Mouse (Mus musculus) CD4-positive helper T cell, adult 2 months (primary cell): ENCODE measurements around the gene Fkbp3.
A peak's percentile ranks its signal among the peaks of the same experiment; 100 is the strongest.
"Not testable (repeated sequence)": the region's sequence is repeated elsewhere in the genome, so short reads cannot be mapped to it uniquely, and the experiment has no call there.

Experiments used
- DNase-seq: peaks from one replicate; pipeline ENCODE4 v3.0.0-alpha.2; 2012; ENCODE audit warnings: low read depth, missing footprints, low spot score

The Fkbp3 gene

DNA sequence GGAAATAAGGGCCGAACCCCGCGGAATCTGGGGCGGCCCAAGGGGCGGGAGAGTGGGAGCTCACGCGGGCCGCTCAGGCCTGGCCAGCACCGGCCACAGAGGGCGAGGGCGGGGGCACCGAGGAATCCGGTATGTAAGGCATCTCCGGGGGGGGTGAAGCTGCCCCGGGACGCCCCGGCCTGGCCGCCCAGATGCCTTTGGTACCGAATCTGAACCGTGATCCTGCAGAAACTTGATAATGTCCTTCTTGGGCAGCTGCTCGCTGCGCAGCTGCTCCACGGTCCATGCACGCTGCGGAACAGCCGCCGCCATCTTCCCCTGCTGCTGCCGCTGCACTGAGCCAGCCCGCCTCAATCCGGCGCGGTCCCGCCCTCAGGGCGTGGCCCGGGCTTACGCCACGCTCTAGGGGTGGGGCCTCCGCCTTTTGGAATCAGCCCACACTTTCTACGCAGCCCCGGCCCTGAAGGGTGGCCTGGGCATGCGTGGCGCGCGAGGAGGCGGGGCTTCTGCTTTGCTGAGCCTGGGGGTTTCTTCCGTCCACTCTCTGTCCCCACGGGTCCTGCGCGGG, at the start of gene Fkbp3:
TSS of gene Fkbp3 (minus strand) at position 397 of the 568 bp plus-strand sequence.
- DNase-seq, result peak; percentile 98

DNA sequence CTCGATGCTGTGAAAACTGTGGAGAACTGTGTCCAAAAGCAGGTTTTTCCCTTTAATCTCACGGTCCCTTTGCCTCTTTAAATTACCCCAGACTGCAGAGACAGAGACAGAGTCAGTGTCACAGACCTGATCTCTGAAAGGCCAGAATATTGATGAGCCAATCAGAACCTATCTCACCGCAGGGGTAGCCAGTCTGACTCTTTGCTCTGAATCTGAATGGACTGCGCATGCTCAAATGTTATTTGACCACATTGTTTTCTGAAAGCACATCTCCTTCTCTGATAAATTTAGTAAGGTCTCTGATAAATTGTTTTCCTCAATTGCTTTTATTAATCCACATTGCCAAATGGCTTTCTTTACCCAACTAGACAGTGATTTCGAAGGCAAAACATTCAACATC, 45.6 kb upstream of the Fkbp3 start:
- DNase-seq, result no peak

GRCm38 (mm10) chr12:65118968-65119367, 45.2 kb upstream of the Fkbp3 start:
- DNase-seq, result no peak

- not testable (repeated sequence) for DNase-seq
These were observed 41.2 kb upstream of the Fkbp3 start for GRCm38 (mm10) chr12:65114978-65115377.

- no peak for DNase-seq
These were observed 40.1 kb upstream of the Fkbp3 start for GRCm38 (mm10) chr12:65113925-65114324.

- DNase-seq, result no peak
These were observed 39.0 kb upstream of the Fkbp3 start for GRCm38 (mm10) chr12:65112811-65113210.

DNA sequence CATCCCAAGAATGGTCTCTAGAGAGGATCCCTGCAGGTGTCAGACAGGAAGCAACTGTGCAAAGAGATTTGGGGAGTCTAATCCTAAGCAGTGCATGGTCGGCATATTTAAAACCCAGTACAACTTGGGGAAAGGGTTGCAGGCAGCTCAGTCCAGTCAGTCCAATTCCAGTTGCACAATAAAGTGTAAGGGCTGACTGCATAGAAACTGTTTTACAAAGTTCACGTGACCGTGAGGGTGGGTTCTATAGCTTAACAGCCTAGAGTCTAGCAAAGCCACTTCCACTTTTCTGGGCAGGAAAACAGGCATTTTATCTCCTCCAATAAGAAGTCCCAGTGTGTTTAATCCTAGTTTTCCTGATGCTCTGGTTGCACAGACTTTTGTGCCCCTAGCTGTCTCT, 37.7 kb upstream of the Fkbp3 start:
- DNase-seq, result no peak

- DNase-seq, result no peak
These were observed 34.9 kb upstream of the Fkbp3 start for GRCm38 (mm10) chr12:65108746-65109145.

DNA sequence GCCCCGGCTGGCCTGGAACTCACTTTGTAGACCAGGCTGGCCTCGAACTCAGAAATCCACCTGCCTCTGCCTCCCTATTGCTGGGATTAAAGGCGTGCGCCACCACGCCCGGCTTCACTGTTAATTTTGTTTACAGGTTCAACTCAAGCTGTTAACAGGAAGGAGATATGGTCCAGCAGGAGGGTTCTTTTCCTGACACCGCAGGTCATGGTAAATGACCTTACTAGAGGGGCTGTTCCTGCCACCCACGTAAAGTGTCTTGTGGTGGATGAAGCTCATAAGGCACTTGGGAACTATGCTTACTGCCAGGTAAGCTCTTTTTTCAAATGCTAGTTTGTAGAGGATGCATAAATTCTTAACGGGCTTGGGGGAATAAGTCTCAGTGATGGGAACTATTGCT, 3.1 kb upstream of the Fkbp3 start:
- no peak for DNase-seq

GRCm38 (mm10) chr12:65075733-65076310, 2.0 kb upstream of the Fkbp3 start:
- no peak for DNase-seq

- DNase-seq, result peak; percentile 95
These were observed 1.4 kb upstream of the Fkbp3 start, which contains the start of gene Fancm for GRCm38 (mm10) chr12:65075085-65075732. TSS of gene Fancm (plus strand) at chr12:65075603.

GRCm38 (mm10) chr12:65074651-65075050, 844 bp upstream of the Fkbp3 start:
- DNase-seq, result peak; percentile 21

DNA sequence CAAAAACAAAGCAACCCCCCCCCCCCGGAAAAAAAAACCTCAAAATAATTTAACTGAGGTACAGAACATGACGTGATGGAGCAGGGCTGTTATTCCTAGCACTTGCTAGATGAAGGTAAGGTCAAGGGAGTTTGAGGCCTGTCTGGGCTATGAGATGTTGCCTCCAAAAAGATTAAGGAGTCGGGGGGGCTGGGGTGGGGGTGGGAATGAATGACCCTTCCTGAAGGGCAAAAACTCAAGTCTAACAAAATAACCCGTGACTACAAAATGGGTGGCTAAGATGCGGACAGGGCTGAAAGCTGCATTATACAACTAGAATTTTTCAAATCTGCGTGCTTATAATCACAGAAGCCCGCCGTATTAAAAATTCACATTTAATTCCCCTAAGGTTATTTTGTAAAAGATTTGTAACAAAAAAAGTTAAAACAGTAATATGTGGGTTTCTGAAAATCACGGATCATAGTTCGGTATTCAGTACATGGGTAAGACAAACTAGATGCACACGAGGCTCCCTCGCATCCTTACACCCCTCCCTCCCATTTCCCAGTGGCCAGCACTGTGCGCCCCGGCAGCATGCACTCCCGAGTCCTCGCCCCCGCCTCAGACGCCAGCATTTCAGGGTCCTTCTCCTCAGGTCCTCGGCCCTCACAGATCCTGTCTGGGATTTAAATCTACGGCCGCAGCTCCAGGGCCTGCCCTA, 746 bp downstream of the Fkbp3 start:
- DNase-seq, result peak; percentile 21

DNA sequence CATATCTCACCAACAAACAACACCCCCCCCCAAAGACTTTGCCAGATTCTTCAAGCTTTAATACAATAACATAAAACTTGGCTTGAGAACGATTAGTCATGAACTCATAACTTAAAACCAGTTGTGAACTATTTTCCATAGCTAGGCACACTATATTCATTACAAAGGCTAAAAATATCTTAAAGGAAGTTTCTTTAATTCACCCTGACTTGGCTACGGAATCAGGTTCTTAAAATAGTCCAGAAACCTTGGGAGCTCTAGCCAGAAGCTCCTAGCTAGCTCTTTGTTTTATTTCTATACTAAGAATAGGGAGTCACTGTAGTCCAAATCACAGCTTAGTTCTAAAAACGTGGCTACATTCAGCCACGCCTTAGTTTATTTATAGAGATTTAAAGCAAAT, 5.4 kb downstream of the Fkbp3 start:
- DNase-seq, result no peak

DNA sequence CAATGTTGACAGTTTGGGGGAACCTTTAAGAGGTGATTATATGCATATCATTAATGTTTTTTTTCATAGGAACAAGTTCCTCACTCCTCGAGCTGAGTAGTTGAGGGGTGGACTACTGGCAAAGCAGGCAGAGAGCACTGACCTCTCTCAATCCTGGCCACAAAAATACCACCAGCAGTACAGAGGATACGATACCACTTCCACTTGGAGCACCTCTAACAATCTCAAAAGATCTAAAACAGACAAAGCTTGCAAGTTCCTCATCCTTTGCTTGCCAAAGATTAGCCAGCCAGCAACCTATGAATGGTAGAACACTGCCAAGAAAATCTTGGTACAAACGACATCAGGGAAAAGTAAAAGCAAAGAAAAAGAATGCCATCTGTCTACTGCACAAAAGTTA, 7.6 kb downstream of the Fkbp3 start:
- no peak for DNase-seq

DNA sequence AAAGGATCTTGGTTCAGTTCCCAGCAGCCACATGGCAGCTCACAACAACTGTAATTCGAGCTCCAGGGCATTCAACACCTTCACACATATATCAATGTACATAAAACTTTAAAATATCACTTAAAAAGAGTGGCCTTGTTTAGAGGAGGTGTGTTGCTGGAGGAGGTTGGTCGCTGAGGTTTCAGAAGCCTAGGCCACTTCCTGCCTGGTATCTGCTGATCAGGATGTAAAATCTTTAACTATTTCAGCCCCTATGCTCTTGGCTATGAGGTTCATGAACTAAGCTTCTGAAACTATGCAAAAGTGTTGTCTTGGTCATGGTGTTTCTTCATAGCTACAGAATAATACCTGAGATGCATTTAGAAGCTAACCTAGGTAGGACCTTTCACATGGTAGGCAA, 8.6 kb downstream of the Fkbp3 start:
- peak; percentile 80 for DNase-seq

DNA sequence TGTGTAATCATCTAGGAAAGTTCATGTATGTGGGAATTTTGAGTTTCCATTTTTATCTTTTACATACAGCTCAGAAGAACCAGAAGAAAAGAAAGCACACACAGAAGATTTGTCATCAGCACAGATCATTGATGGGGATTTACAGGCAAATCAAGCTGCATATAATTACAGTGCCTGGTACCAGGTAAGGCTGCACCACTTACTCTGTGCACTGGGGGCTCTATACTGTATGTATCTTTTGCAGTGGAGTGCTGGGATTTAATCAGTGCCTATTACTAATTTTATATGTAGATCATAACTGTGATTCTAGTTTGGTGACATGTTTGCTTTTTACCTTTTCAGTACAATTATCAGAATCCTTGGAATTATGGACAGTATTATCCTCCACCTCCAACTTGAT, 12.7 kb downstream of the Fkbp3 start:
- DNase-seq, result no peak

- no peak for DNase-seq
These were observed 15.6 kb downstream of the Fkbp3 start for GRCm38 (mm10) chr12:65058203-65058602.

DNA sequence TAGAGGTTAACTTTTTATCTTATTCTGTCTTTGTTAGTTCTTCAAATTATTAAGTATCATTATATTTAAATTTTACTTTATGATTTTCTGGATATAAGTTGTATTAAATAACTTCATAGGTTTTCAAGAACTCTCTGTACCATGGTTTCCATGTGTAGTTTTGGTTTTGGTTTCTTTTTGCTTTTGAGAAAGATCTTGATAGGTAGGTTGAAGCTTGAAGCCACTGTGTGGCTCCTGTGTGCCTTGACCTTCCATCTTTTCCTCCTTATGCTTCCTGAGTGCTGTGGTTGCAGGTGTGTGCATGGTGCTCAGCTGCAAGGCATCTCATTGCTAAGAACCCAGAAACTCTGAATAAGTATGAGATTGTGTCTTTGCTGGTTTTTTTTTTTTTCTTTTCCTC, 25.0 kb downstream of the Fkbp3 start:
- no peak for DNase-seq

DNA sequence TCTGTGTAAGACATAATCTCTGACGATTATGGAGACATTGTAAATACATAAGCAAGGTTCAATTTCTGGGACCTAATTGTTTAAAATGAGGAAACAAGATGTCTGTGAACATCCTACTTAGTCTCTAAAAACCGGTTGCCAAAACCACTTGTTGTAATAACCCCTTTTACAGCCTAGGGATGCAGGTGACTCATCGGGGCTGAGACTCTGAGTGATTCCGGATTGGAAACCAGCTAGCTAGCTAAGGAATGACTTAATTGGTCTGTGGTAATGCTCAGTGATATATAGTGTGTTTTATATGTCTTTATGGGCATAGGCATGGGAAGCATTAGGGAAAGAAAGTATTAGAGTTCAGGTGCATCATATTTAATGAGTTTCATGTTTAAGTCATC, 36.3 kb downstream of the Fkbp3 start:
- peak; percentile 25 for DNase-seq

DNA sequence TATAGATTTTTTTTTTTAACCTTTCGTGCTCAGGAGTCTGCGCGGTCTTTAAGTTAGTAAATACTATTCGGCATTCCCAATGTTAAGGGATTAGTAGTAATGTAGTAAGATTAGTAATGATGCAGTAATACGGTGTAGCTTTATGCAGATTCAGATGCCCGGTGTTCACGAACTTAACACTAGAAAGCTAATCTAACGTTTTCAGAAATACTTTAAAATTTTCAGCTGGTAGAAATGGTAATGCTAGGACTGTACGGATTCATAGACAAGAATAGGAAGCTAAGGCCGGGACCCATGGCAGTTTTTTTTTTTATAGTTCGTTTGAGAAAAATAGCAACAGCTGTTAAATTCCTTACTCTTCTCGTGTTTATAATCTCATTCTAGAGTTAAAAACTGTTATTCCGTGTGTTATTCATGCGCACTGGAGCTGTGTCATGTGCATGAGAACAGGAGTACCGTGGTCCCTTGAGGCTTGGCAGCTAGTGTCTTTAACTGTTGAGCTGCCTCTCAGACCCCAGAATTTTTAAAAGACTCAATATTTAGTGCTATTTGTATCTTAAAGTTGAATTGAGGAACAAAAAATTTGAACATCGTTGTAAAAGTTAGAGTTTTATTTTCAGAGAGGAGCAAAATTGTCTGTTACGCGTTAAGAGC, 36.8 kb downstream of the Fkbp3 start:
- peak; percentile 21 for DNase-seq
